Mouse (Mus musculus): ENCODE measurements around the gene Ecm1. TPM values are rescaled to one million over a fixed set of nuclear protein-coding genes. Genes with fewer than 3 reads are reported as not detected.
"Not testable (repeated sequence)": the region's sequence is repeated elsewhere in the genome, so short reads cannot be mapped to it uniquely, and the experiment has no call there.

The Ecm1 gene
- polyA plus RNA-seq, 1 experiment from 2014 or later, result 81.2 TPM

DNA sequence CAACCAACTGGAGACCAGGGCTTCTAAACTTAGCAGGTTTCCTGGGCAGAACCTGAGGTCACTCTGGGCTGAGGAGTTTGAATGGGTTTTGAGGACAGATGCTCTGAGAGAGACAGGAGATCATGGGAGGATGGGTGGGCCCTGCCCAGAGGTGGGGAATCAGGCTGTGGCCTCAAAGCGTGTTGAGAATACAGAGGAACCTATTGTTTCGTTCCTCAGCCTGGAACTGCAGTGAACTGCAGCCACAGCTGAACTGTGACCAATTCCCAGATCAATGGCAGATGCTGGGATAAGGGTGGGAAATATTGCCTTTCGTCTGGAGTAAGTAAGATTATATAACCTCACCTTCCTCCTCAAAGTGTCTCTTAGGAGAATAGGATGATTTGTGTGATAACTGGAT, 43.6 kb downstream of the Ecm1 start:
- Histone ChIP-seq H3K4me2 (ENCODE audit: low read depth, low read length) (no peak overlapping the region), H3K36me3 (replicated peaks; ENCODE audit: insufficient read depth, low read length) (no peaks in the 10 kb centered on the region), H3K4me1 (ENCODE audit: insufficient read depth) (peaks cover 31% of the 10 kb centered on the region), H3K27ac (ENCODE audit: low read depth) (no peak overlapping the region), H3K4me3 (ENCODE audit: low read depth, low read length) (no peak overlapping the region), H3K9me3 (ENCODE audit: low read length) (no peaks in the 10 kb centered on the region), H3K27me3 (ENCODE audit: insufficient read depth, low read length) (no peaks in the 10 kb centered on the region), H3K9ac (replicated peaks) (no peak overlapping the region)
- DNase-seq, result no peak
- 68% methylated on average over 3 of the region's 3 CpGs for WGBS (ENCODE audit: insufficient replicate concordance)
- no peak for ATAC-seq
- no peak for TF ChIP-seq EP300 (IDR thresholded peaks at IDR 0.05; ENCODE audit: low read depth)
- TF ChIP-seq CTCF (IDR thresholded peaks at IDR 0.05; ENCODE audit: low read depth), result no peak

DNA sequence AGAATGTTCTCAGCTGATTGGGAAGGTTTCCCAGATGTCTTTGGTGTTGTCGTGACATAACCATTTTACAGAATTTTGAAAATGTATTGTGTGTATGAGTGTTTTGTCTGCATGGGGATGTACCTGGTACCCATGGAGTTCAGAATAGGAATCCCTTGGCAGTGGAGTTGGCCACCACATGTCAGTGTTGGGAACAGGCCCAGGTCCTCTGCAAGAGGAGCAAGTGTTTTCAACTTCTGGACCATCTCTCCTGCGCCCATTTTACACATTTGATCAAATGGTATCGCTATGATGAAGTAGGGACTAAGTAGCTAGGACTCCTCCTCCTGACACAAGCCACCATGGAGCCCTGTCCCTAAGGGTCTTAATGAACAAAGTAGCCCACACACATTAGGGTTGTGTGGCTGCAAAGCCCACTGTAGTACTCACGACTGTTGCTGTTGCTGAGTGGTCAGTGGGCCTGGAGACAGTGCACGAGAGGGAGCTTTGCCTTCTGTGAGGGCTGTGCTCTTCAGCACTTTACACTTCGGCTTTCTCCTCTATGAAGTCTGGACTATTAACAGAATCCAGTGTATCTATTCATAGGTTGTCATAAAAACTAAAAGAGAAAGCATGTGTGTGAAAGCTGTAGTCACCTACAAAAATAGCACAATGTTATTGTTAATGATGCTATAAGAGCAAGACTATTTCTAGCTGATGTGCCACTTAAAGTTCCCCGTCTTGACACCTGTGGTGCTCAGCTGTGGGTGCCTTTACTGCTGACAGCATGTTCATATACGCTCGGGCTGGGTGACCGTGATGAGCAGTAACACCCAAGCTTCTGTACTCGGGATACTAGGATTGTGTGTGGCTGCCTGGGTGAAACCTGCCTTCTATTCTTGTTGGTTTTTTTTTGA, 44.3 kb downstream of the Ecm1 start:
- H3K4me2 ChIP-seq (ENCODE audit: low read depth, low read length), result no peak overlapping the region
- H3K36me3 ChIP-seq (replicated peaks; ENCODE audit: insufficient read depth, low read length), result no peaks in the 10 kb centered on the region
- no peak for ATAC-seq
- H3K9me3 ChIP-seq (ENCODE audit: low read length), result no peaks in the 10 kb centered on the region
- 80% methylated on average over 11 of the region's 11 CpGs for WGBS (ENCODE audit: insufficient replicate concordance)
- H3K27ac ChIP-seq (ENCODE audit: low read depth), result 0 out of 2 replicates have a peak overlapping the region, but pooled peaks have one; percentile 4
- TF ChIP-seq EP300 (IDR thresholded peaks at IDR 0.05; ENCODE audit: low read depth), result no peak
- TF ChIP-seq CTCF (IDR thresholded peaks at IDR 0.05; ENCODE audit: low read depth), result no peak
- H3K4me1 ChIP-seq (ENCODE audit: insufficient read depth), result peaks cover 31% of the 10 kb centered on the region
- H3K9ac ChIP-seq (replicated peaks), result no peak overlapping the region
- no peaks in the 10 kb centered on the region for H3K27me3 ChIP-seq (ENCODE audit: insufficient read depth, low read length)
- DNase-seq, result no peak
- no peak overlapping the region for H3K4me3 ChIP-seq (ENCODE audit: low read depth, low read length)

DNA sequence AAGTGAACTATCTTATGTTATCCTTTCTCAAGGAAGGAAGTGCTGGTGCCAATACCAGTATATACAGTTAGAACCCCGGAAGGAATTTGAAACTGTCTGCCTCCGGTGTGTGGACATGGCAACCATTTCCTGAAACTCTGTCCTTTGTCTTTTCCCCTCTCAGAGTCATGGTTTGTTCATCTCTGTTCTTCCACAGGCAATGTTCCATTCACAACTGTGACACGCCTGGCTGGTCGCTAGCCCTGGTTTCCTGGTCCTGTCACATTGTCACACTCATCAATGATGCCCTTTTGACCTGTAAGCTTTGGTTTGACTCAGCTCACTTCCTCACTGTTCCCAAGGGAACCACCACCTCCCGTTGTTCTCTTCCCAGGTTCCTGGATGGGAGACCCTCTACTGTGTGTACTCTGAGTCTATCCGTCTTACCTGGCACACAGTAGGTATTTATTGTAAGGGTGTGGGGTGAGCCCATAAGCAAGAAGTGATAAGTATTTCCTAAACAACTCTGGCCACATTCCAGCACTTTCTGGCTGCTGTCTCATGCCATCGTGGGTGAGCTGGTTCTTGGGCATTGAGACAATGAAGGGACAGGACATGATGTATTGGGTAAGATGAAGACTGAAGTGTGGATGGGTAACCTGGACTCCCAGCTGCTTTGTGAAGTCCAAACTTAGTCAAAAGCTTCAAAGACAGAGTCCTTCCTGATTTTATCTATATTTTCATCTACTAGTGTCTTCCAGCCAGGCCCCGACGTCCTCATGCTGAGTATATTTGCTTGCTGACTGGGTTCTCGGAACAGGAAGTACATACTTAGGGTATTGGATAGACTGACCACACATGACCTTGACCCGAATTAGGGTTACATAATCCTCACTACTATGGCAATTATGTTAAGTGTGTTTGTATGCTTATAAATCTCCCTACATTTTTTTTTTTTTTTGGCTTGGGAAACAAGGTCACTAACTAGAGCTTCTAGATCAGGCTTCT, 45.3 kb downstream of the Ecm1 start:
- no peak for TF ChIP-seq CTCF (IDR thresholded peaks at IDR 0.05; ENCODE audit: low read depth)
- peak; percentile 28; the same call in 1 of the 2 replicates for TF ChIP-seq EP300 (IDR thresholded peaks at IDR 0.05; ENCODE audit: low read depth)
- ATAC-seq (peak; percentile 67), DNase-seq (peak; percentile 52)
- peak overlapping the region; percentile 81 for H3K27ac ChIP-seq (ENCODE audit: low read depth)
- H3K9me3 ChIP-seq (ENCODE audit: low read length), result no peaks in the 10 kb centered on the region
- no peak overlapping the region for H3K4me3 ChIP-seq (ENCODE audit: low read depth, low read length)
- no peak overlapping the region for H3K4me2 ChIP-seq (ENCODE audit: low read depth, low read length)
- WGBS (ENCODE audit: insufficient replicate concordance), result 27% methylated on average over 11 of the region's 11 CpGs
- H3K4me1 ChIP-seq (ENCODE audit: insufficient read depth), result peaks cover 28% of the 10 kb centered on the region
- no peaks in the 10 kb centered on the region for H3K27me3 ChIP-seq (ENCODE audit: insufficient read depth, low read length)
- no peaks in the 10 kb centered on the region for H3K36me3 ChIP-seq (replicated peaks; ENCODE audit: insufficient read depth, low read length)
- H3K9ac ChIP-seq (replicated peaks), result no peak overlapping the region

DNA sequence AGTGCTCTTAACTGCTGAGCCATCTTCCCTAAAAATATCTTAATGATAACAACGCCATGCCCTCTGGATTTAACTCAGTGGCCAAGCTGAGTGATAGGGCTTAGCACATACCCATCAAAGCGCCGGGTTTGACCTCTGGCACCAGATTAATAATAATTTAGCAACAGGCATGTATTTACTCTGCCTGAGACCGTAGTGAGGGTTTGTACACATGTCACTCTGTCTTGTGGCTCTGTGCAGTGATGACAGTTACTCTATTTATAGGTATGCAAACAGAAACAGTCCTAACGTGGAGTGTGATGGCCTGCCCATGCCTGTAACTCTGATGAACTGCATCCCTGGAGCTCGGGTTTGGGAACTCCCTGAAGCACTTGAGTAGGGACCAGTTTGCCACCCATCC, 46.7 kb downstream of the Ecm1 start:
- ATAC-seq (peak; percentile 88), DNase-seq (peak; percentile 40)
- Histone ChIP-seq H3K27ac (ENCODE audit: low read depth) (peak overlapping the region; percentile 81), H3K4me3 (ENCODE audit: low read depth, low read length) (no peak overlapping the region), H3K4me2 (ENCODE audit: low read depth, low read length) (no peak overlapping the region), H3K9ac (replicated peaks) (no peak overlapping the region), H3K9me3 (ENCODE audit: low read length) (no peaks in the 10 kb centered on the region), H3K36me3 (replicated peaks; ENCODE audit: insufficient read depth, low read length) (no peaks in the 10 kb centered on the region), H3K27me3 (ENCODE audit: insufficient read depth, low read length) (no peaks in the 10 kb centered on the region), H3K4me1 (ENCODE audit: insufficient read depth) (peaks cover 32% of the 10 kb centered on the region)
- TF ChIP-seq CTCF (IDR thresholded peaks at IDR 0.05; ENCODE audit: low read depth), result no peak
- TF ChIP-seq EP300 (IDR thresholded peaks at IDR 0.05; ENCODE audit: low read depth), result no peak
- 45% methylated on average over 6 of the region's 6 CpGs for WGBS (ENCODE audit: insufficient replicate concordance)

DNA sequence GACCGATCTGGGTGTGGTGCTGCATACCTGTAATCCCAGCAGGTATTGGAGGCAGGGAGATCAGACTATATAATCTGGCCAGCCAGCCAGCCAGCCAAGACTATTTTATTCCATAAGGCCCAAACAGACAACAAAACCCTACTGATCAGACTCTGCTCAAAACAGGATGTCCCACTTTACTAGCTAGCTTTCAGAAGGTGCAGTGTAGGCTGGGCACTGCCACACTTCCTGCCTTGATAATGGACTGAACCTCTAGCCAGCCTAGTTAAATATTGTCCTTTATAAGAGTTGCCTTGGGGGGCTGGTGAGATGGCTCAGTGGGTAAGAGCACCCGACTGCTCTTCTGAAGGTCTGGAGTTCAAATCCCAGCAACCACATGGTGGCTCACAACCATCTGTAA, 48.8 kb downstream of the Ecm1 start:
- Histone ChIP-seq H3K27me3 (ENCODE audit: insufficient read depth, low read length) (peaks cover 11% of the 10 kb centered on the region; the same call in 1 of the 2 replicates), H3K4me1 (ENCODE audit: insufficient read depth) (peaks cover 37% of the 10 kb centered on the region)
- not testable (repeated sequence) for H3K4me2 ChIP-seq (ENCODE audit: low read depth, low read length); H3K4me3 ChIP-seq (ENCODE audit: low read depth, low read length); H3K9me3 ChIP-seq (ENCODE audit: low read length); H3K36me3 ChIP-seq (replicated peaks; ENCODE audit: insufficient read depth, low read length); H3K9ac ChIP-seq (replicated peaks); DNase-seq; ATAC-seq; H3K27ac ChIP-seq (ENCODE audit: low read depth)
- 87% methylated on average over 2 of the region's 2 CpGs for WGBS (ENCODE audit: insufficient replicate concordance)

DNA sequence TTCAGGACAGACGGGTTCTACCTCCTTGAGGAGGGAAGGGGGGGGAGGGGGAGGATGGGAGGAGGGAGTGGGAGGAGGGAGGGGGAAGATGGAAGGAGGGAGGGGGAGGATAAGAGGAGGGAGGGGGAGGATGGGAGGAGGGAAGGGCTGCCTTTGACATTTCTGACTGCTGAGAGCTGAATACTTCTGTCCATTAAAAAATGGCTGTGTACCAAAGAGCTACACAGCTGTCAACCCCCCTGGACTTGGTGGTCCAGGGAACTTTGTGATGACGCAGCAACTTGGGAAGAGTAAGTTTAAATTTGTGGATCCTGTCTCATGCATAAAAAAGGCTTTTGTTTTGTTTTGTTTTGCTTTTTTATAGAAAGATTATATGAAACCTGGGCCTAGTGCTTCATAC, 49.4 kb downstream of the Ecm1 start:
- Histone ChIP-seq H3K9me3 (ENCODE audit: low read length) (no peaks in the 10 kb centered on the region), H3K4me1 (ENCODE audit: insufficient read depth) (peaks cover 32% of the 10 kb centered on the region), H3K27me3 (ENCODE audit: insufficient read depth, low read length) (peaks cover 11% of the 10 kb centered on the region; the same call in 1 of the 2 replicates), H3K4me3 (ENCODE audit: low read depth, low read length) (no peak overlapping the region), H3K9ac (replicated peaks) (no peak overlapping the region), H3K4me2 (ENCODE audit: low read depth, low read length) (no peak overlapping the region), H3K36me3 (replicated peaks; ENCODE audit: insufficient read depth, low read length) (no peaks in the 10 kb centered on the region), H3K27ac (ENCODE audit: low read depth) (0 out of 2 replicates have a peak overlapping the region, but pooled peaks have one; percentile 34)
- TF ChIP-seq CTCF (IDR thresholded peaks at IDR 0.05; ENCODE audit: low read depth), result no peak
- no peak for TF ChIP-seq EP300 (IDR thresholded peaks at IDR 0.05; ENCODE audit: low read depth)
- no peak for ATAC-seq
- 59% methylated on average over 2 of the region's 2 CpGs for WGBS (ENCODE audit: insufficient replicate concordance)
- DNase-seq, result no peak

All from liver, postnatal 0 days (tissue).